ENCODE assay signal across 17 mouse cellular contexts in genomic region chr5:96976150-96976549, GRCm38 (mm10).
"Had no signal": no experiment of that assay in that cellular context is flagged by ENCODE, and none has a peak within 500 bp of the region (broad histone marks: within the 10 kb centered on the region; RNA-seq: fewer than 3 reads in every experiment).

No protein-coding gene starts in this region.

- H3K27ac ChIP-seq: kidney, postnatal 0 days; layer of hippocampus, adult 2 months; limb, embryonic 10.5 days; limb, embryonic 13.5 days; liver, embryonic 12.5 days; macrophage; midbrain, embryonic 13.5 days had no signal

- ATAC-seq: liver, embryonic 12.5 days; lung, postnatal 0 days; midbrain, embryonic 13.5 days; midbrain, embryonic 16.5 days had no signal

- H3K36me3 ChIP-seq: limb, embryonic 10.5 days; limb, embryonic 13.5 days; liver, embryonic 12.5 days; midbrain, embryonic 13.5 days had no signal

- H3K4me3 ChIP-seq: layer of hippocampus, adult 2 months; limb, embryonic 10.5 days; limb, embryonic 13.5 days; liver, embryonic 12.5 days; midbrain, embryonic 13.5 days had no signal

- H3K9me3 ChIP-seq: limb, embryonic 10.5 days; limb, embryonic 13.5 days; liver, embryonic 12.5 days; midbrain, embryonic 13.5 days had no signal

- H3K27me3 ChIP-seq: limb, embryonic 13.5 days; midbrain, embryonic 13.5 days had no signal

- H3K9ac ChIP-seq: limb, embryonic 13.5 days; liver, embryonic 12.5 days; lung, embryonic 14.5 days; midbrain, embryonic 13.5 days had no signal

- H3K4me2 ChIP-seq: limb, embryonic 13.5 days; liver, embryonic 12.5 days; lung, embryonic 14.5 days; midbrain, embryonic 13.5 days had no signal

- DNase-seq: kidney, adult 2 months; kidney, postnatal 25 days; layer of hippocampus, adult 9-11 months; liver; lung, embryonic 14.5 days; thymus, adult 2 months; thymus, postnatal 14 days; thymus, postnatal 4 days had no signal
